Mouse (Mus musculus) lung, postnatal 0 days (tissue): ENCODE data around the gene Arhgap25.

Source experiments
- CTCF ChIP-seq: IDR thresholded peaks from 2 replicates; pipeline ENCODE4 v1.5.1; 2016; ENCODE audit warnings: antibody characterized with exemption, mild to moderate bottlenecking
- EP300 ChIP-seq: IDR thresholded peaks from 2 replicates; pipeline ENCODE4 v1.6.1; 2016; ENCODE audit warnings: antibody characterized with exemption, mild to moderate bottlenecking, control low read depth

GRCm38 (mm10) chr6:87532953-87533710, at the start of gene Arhgap25:
- no peak for TF ChIP-seq CTCF
- no peak for TF ChIP-seq EP300
